Mouse (Mus musculus) liver, adult 2 months (tissue): ENCODE measurements at regions not wholly inside any gene's neighbourhood (a gene's known extent, or its start where the extent isn't known, plus 50 kb on each side); places are given as distances from the start of the nearest gene placed in this dataset.

Experiments used
- CTCF ChIP-seq: fragments of 200-500 bp; IDR thresholded peaks from 2 replicates; pipeline ENCODE4 v1.5.1; 2011; ENCODE audit warnings: low read depth, low read length, control low read depth
- POLR2A ChIP-seq: fragments of 200-500 bp; IDR thresholded peaks from 2 replicates; pipeline ENCODE4 v1.6.1; 2011; ENCODE audit warnings: low read length, control low read depth; ENCODE audit not compliant: insufficient read depth; ENCODE audit errors: extremely low read depth

DNA sequence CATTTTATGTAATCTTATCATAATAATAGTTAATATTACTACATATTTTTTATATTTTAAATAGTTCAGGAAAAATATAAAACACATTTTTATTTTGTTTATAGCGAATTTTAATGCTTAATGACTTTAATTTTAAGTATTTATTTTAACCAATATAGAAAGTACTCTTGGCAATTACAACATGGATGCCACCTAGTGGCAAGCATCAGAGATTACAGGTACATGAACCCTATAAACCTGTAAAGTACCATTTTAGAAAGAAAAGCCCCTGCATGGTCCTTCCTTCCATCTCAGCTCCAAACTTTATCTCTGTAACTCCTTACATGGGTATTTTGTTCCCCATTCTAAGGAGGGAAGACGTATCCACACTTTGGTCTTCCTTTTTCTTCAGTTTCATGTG, 4328.9 kb upstream of the Gm7489 start:
- TF ChIP-seq POLR2A (no peak), CTCF (no peak)
